Mouse (Mus musculus): ENCODE results near the gene Stau1. TPM values are rescaled to one million over a fixed set of nuclear protein-coding genes. Genes with fewer than 3 reads are reported as not detected.
"Not testable (repeated sequence)": the region's sequence is repeated elsewhere in the genome, so short reads cannot be mapped to it uniquely, and the experiment has no call there.

The Stau1 gene
- polyA plus RNA-seq, 1 experiment from 2014 or later, result 123 TPM

GRCm38 (mm10) chr2:167009483-167009882, 13.4 kb upstream of the Stau1 start:
- no peak overlapping the region for H3K4me3 ChIP-seq
- H3K4me2 ChIP-seq (replicated peaks), result no peak overlapping the region
- 88% methylated on average over 4 of the region's 4 CpGs for WGBS
- H3K27me3 ChIP-seq, result no peaks in the 10 kb centered on the region
- H3K9ac ChIP-seq (replicated peaks), result no peak overlapping the region
- no peaks in the 10 kb centered on the region for H3K4me1 ChIP-seq
- no peak for ATAC-seq (ENCODE audit: low FRiP score, low read depth)
- H3K36me3 ChIP-seq, result no peaks in the 10 kb centered on the region
- no peak overlapping the region for H3K27ac ChIP-seq (replicated peaks)
- no peaks in the 10 kb centered on the region for H3K9me3 ChIP-seq

DNA sequence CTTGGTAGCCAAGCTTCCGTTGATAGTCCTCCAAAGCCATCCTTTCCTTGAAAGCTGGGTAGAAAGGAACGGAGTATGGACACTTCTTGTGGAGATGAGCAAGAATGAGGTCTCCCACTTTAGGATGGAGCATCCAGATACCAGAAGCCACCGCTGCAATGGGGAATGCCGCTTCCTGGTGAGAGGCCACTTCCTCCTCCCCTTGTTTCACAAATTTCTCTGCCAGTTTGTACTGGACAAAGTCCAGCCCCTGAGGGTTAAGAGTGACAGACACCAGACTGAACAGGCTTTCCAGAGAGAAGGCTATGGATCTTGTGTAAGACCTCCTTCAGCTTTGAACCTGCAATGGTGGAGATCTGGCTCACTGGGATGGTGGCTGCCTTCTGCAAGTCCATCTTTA, 11.5 kb upstream of the Stau1 start:
- WGBS, result 86% methylated on average over 4 of the region's 4 CpGs
- H3K4me3 ChIP-seq, result not testable (repeated sequence)

DNA sequence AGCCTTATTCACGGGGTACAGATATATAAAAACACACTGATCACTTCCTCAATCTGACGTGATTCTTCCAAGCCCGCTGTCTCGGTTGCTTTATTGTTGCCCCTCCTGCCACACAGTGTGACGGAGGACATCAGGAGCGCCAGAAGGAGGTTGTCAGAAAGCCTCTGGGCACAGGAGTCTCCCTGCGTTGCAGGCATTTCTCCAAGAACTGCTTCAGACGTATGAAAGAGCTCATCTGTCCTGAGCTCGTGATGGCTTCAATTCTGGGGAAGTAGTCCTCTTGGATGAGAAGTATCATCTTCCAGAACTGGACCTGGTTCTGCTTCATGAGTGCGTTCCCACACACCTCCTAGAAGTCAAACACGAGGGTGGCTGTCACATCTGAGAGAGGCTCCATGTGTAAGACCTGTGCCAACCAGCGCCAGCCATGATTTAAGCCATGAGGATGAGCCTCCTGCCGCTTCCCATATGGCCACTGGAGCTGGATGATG, 10.9 kb upstream of the Stau1 start:
- H3K9me3 ChIP-seq, result no peaks in the 10 kb centered on the region
- ATAC-seq (ENCODE audit: low FRiP score, low read depth), result no peak
- H3K9ac ChIP-seq (replicated peaks), result no peak overlapping the region
- no peak overlapping the region for H3K4me3 ChIP-seq
- no peaks in the 10 kb centered on the region for H3K27me3 ChIP-seq
- no peaks in the 10 kb centered on the region for H3K36me3 ChIP-seq
- no peak overlapping the region for H3K4me2 ChIP-seq (replicated peaks)
- no peaks in the 10 kb centered on the region for H3K4me1 ChIP-seq
- 74% methylated on average over 13 of the region's 13 CpGs for WGBS
- no peak overlapping the region for H3K27ac ChIP-seq (replicated peaks)

More for the DNA sequence above, 11.5 kb upstream of the Stau1 start:
- H3K27ac ChIP-seq (replicated peaks); H3K4me2 ChIP-seq (replicated peaks); H3K4me1 ChIP-seq; H3K27me3 ChIP-seq; H3K9me3 ChIP-seq; ATAC-seq (ENCODE audit: low FRiP score, low read depth); H3K36me3 ChIP-seq; H3K9ac ChIP-seq (replicated peaks): not testable (repeated sequence)

DNA sequence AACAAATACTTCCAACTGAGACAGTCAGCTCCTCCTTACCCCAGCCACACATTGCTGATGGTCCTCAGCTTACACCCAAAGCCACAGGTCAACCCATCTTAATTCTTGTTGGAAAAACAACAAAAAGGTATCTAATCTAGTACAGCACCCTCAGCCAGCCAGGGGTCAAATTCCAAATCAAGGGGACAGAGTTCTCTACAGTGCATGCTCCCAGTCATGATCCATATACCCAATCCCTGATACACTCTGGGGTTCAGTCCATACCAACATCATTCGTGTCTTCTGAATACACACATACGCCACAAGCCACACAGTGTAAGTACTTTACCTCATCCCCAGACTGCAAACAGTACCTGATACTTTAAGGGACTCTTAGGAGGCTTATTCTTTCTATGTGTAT, 10.3 kb upstream of the Stau1 start:
- no peaks in the 10 kb centered on the region for H3K27me3 ChIP-seq
- 92% methylated on average over 2 of the region's 2 CpGs for WGBS
- H3K4me2 ChIP-seq (replicated peaks), result no peak overlapping the region
- no peak overlapping the region for H3K9ac ChIP-seq (replicated peaks)
- no peak for ATAC-seq (ENCODE audit: low FRiP score, low read depth)
- H3K36me3 ChIP-seq, result no peaks in the 10 kb centered on the region
- H3K27ac ChIP-seq (replicated peaks), result no peak overlapping the region
- no peaks in the 10 kb centered on the region for H3K4me1 ChIP-seq
- H3K4me3 ChIP-seq, result no peak overlapping the region
- H3K9me3 ChIP-seq, result no peaks in the 10 kb centered on the region

DNA sequence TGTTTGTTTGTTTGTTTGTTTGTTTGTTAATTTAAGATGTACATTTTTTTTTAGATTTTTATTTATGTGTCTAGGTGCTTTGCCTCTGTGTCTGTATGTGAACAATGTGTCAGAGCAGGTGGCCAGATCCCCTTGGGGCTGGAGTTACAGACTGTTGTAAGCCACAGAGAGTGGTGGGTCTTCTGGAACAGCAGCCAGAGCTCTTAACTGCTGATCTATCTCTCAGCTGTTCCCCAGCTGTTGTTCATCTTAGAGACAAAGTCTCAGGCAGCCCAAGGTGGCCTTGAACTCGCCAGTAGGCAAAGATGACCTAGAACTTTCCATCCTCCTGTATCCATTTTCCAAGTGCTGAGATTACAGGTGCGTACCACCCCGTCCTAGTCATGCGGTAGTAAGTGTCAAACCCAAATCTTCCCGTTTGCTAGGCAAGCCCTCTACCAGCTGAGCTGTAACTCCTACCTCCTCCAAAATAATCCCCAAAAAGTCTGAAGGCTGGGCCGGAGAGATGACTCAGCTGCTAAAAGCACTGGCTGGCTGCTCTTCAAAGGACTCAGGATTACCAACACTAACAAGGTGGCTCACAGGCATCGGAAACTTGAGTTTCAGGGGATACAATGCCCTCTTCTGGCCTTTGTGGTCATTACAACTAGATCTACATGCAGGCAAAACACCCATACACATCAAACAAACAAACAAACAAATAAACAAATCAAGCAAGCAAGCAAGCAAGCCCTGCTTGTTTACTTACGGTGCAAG, 8.2 kb upstream of the Stau1 start:
- ATAC-seq (ENCODE audit: low FRiP score, low read depth), result no peak
- 46% methylated on average over 8 of the region's 8 CpGs for WGBS
- no peak overlapping the region for H3K27ac ChIP-seq (replicated peaks)
- no peak overlapping the region for H3K4me3 ChIP-seq
- no peaks in the 10 kb centered on the region for H3K27me3 ChIP-seq
- no peak overlapping the region for H3K9ac ChIP-seq (replicated peaks)
- H3K4me1 ChIP-seq, result no peaks in the 10 kb centered on the region
- H3K36me3 ChIP-seq, result no peaks in the 10 kb centered on the region
- H3K4me2 ChIP-seq (replicated peaks), result no peak overlapping the region
- H3K9me3 ChIP-seq, result no peaks in the 10 kb centered on the region

DNA sequence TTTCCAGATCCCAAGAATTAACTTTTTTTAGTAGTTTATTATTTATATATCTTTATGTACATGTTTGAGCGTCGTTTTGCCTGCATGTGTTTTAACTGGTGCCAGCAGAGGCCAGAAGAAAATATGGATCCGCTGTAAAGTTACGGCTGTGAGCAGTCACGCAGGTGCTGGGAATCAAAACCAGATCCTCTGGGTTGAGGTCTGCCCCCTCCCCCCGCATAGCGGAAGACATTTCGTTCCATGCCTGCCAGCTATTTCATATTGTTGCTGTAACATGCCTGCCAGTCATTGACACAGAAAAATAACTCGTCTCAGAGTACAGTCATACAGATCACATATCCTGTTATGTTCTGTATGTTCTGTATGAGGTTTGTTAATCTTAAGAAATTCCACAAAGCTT, 5.4 kb upstream of the Stau1 start:
- Histone ChIP-seq H3K4me1 (peaks cover 4% of the 10 kb centered on the region; the same call in 1 of the 2 replicates), H3K4me3 (no peak overlapping the region), H3K36me3 (no peaks in the 10 kb centered on the region), H3K9me3 (no peaks in the 10 kb centered on the region), H3K9ac (replicated peaks) (no peak overlapping the region), H3K27me3 (no peaks in the 10 kb centered on the region), H3K4me2 (replicated peaks) (no peak overlapping the region), H3K27ac (replicated peaks) (no peak overlapping the region)
- WGBS, result 81% methylated on average over 9 of the region's 9 CpGs
- ATAC-seq (ENCODE audit: low FRiP score, low read depth), result no peak

GRCm38 (mm10) chr2:166996533-166996894, 415 bp upstream of the Stau1 start:
- Histone ChIP-seq H3K4me2 (replicated peaks) (peak overlapping the region; percentile 53), H3K9ac (replicated peaks) (peak overlapping the region; percentile 54), H3K4me1 (peaks cover 37% of the 10 kb centered on the region), H3K9me3 (no peaks in the 10 kb centered on the region), H3K4me3 (peak overlapping the region; percentile 99), H3K36me3 (no peaks in the 10 kb centered on the region), H3K27me3 (no peaks in the 10 kb centered on the region), H3K27ac (replicated peaks) (peak overlapping the region; percentile 60)
- WGBS, result 45% methylated on average over 8 of the region's 8 CpGs
- ATAC-seq (ENCODE audit: low FRiP score, low read depth), result peak; percentile 33

DNA sequence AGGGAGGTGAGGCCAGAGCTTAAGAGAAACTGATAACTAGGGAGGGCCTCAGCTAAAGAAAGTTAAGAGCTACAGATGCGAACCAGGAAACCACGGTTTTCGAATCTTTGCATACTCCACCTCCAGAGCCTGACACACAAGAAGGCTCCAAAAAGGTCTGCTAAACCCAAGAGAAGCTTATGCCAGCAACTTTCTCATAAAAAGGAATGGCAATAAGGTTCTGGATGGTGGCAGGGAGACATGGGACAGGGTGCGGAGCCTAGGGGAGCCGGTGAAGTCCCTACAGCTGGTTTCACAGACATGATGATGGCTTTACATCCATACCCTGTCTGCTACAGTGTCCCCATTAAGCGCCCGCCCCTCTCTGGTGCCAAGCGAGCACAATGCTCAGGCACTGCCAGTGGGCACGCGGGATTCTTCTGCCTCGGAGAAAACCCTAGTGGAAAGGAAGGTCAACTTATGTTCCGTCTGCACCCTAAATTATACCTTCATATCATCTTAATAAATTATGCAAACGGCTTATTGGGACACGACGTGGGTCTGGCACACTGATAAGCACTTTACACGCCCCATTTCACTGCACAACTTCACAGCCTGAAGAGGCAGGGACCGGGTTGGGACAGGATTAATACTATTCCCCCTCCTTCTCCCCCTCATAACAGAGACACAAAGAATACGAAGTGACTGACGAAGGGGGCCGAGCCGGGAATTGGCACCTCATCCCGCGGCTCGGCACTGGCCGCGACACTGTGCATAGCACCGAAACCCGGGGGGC, 891 bp downstream of the Stau1 start:
- ATAC-seq (ENCODE audit: low FRiP score, low read depth), result peak; percentile 9
- Histone ChIP-seq H3K9ac (replicated peaks) (peak overlapping the region; percentile 99), H3K4me2 (replicated peaks) (peak overlapping the region; percentile 94), H3K36me3 (no peaks in the 10 kb centered on the region), H3K4me3 (peak overlapping the region; percentile 99), H3K27me3 (no peaks in the 10 kb centered on the region), H3K9me3 (no peaks in the 10 kb centered on the region), H3K27ac (replicated peaks) (peak overlapping the region; percentile 98), H3K4me1 (peaks cover 38% of the 10 kb centered on the region)
- 6% methylated on average over 28 of the region's 28 CpGs for WGBS

GRCm38 (mm10) chr2:166991945-166992344, 4.2 kb downstream of the Stau1 start:
- Histone ChIP-seq H3K27ac (replicated peaks) (no peak overlapping the region), H3K4me2 (replicated peaks) (no peak overlapping the region), H3K27me3 (no peaks in the 10 kb centered on the region), H3K9ac (replicated peaks) (no peak overlapping the region), H3K4me1 (peaks cover 38% of the 10 kb centered on the region), H3K4me3 (no peak overlapping the region), H3K9me3 (no peaks in the 10 kb centered on the region), H3K36me3 (no peaks in the 10 kb centered on the region)
- no peak for ATAC-seq (ENCODE audit: low FRiP score, low read depth)

GRCm38 (mm10) chr2:166990861-166991260, 5.2 kb downstream of the Stau1 start:
- Histone ChIP-seq H3K4me1 (peaks cover 33% of the 10 kb centered on the region), H3K27ac (replicated peaks) (no peak overlapping the region), H3K9me3 (no peaks in the 10 kb centered on the region), H3K27me3 (no peaks in the 10 kb centered on the region), H3K4me2 (replicated peaks) (no peak overlapping the region), H3K4me3 (no peak overlapping the region), H3K9ac (replicated peaks) (no peak overlapping the region), H3K36me3 (no peaks in the 10 kb centered on the region)
- no peak for ATAC-seq (ENCODE audit: low FRiP score, low read depth)
- WGBS, result 91% methylated on average over 7 of the region's 7 CpGs

GRCm38 (mm10) chr2:166983351-166983894, 12.7 kb downstream of the Stau1 start:
- Histone ChIP-seq H3K27ac (replicated peaks) (no peak overlapping the region), H3K9me3 (no peaks in the 10 kb centered on the region), H3K4me3 (no peak overlapping the region), H3K4me2 (replicated peaks) (no peak overlapping the region), H3K4me1 (no peaks in the 10 kb centered on the region), H3K9ac (replicated peaks) (no peak overlapping the region), H3K36me3 (no peaks in the 10 kb centered on the region), H3K27me3 (no peaks in the 10 kb centered on the region)
- no peak for ATAC-seq (ENCODE audit: low FRiP score, low read depth)
- 88% methylated on average over 4 of the region's 4 CpGs for WGBS

GRCm38 (mm10) chr2:166980161-166980560, 15.9 kb downstream of the Stau1 start:
- ATAC-seq (ENCODE audit: low FRiP score, low read depth), result no peak

More at GRCm38 (mm10) chr2:166980161-166980560, 15.9 kb downstream of the Stau1 start:
- no peak overlapping the region for H3K4me2 ChIP-seq (replicated peaks)
- 92% methylated on average over 2 of the region's 2 CpGs for WGBS
- H3K27ac ChIP-seq (replicated peaks), result no peak overlapping the region
- H3K9me3 ChIP-seq, result no peaks in the 10 kb centered on the region
- H3K9ac ChIP-seq (replicated peaks), result no peak overlapping the region
- no peaks in the 10 kb centered on the region for H3K27me3 ChIP-seq
- no peak overlapping the region for H3K4me3 ChIP-seq
- peaks cover 7% of the 10 kb centered on the region; the same call in 1 of the 2 replicates for H3K4me1 ChIP-seq
- H3K36me3 ChIP-seq, result no peaks in the 10 kb centered on the region

Measured in midbrain, embryonic 12.5 days (tissue).